Mouse (Mus musculus): ENCODE results near the gene Esr2. TPM values are rescaled to one million over a fixed set of nuclear protein-coding genes. Genes with fewer than 3 reads are reported as not detected.
A peak's percentile ranks its signal among the peaks of the same experiment; 100 is the strongest.
"Not testable (repeated sequence)": the region's sequence is repeated elsewhere in the genome, so short reads cannot be mapped to it uniquely, and the experiment has no call there.

Gene Esr2
- polyA plus RNA-seq, 1 experiment from 2014 or later: 0.39 TPM

- Histone ChIP-seq H3K27ac (no peak overlapping the region), H3K9ac (no peak overlapping the region), H3K4me1 (no peaks in the 10 kb centered on the region), H3K4me2 (no peak overlapping the region), H3K36me3 (replicated peaks) (no peaks in the 10 kb centered on the region), H3K27me3 (replicated peaks) (no peaks in the 10 kb centered on the region), H3K9me3 (no peaks in the 10 kb centered on the region), H3K4me3 (no peak overlapping the region)
- 91% methylated on average over 1 of the region's 1 CpGs for WGBS
- ATAC-seq (replicated peaks): no peak
These were observed 9.4 kb upstream of the Esr2 start for GRCm38 (mm10) chr12:76186473-76186872.

DNA sequence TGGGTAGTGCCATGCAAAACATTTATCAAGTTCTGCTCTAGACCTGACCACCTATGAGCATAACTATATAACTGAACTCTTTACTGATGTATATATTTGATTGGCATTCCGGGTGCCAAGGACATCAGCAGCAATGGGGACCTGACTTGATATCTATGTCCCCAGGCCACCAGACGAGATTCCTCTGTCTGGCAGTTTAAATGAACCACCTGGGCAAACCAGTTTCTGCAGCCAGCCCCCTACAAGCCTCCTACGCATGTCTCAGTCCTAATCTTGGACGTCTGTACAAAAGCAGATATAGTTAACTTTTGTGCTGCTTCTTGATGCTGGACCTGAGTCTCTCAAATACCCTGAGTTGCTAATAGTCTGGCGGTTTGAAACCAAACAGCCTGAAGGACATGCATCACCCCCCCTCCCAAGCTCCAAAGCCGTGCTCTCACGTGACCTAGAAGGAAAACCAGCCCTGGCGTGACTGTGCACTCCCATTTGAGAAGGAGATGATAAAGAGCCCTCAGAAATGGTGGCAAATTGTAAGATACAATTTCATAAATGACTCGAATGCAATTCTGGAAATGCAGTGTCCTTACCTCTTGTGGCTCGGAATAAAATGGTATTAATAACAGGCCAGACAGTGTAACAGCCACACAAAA lies 8.2 kb upstream of the Esr2 start:
- Histone ChIP-seq H3K9ac (no peak overlapping the region), H3K4me3 (no peak overlapping the region), H3K27me3 (replicated peaks) (no peaks in the 10 kb centered on the region), H3K27ac (no peak overlapping the region), H3K4me2 (no peak overlapping the region), H3K4me1 (no peaks in the 10 kb centered on the region), H3K36me3 (replicated peaks) (no peaks in the 10 kb centered on the region), H3K9me3 (no peaks in the 10 kb centered on the region)
- WGBS: 80% methylated on average over 10 of the region's 10 CpGs
- no peak for ATAC-seq (replicated peaks)

DNA sequence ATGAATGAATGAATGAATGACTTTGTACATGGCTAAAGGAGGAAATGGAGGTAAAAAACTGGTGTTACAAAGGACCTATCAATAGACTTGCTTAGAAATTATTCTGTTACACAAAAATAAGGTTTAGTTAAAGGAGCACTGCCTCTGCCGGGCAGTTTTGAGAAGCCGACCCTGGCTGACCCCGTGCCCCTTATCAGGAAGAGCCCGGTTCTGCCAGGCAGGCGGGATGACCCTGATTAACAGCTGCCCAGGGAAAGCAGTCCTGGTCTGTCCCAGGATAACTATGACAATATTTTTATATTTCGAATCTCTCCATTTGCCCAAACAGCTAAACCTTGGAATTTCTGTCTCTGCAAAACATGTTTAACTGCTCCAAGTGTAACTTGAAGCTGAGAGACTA lies 7.2 kb upstream of the Esr2 start:
- H3K36me3 ChIP-seq (replicated peaks): no peaks in the 10 kb centered on the region
- H3K4me1 ChIP-seq: no peaks in the 10 kb centered on the region
- no peak for ATAC-seq (replicated peaks)
- no peak overlapping the region for H3K9ac ChIP-seq
- no peak overlapping the region for H3K4me3 ChIP-seq
- no peaks in the 10 kb centered on the region for H3K27me3 ChIP-seq (replicated peaks)
- H3K4me2 ChIP-seq: no peak overlapping the region
- no peak overlapping the region for H3K27ac ChIP-seq
- H3K9me3 ChIP-seq: no peaks in the 10 kb centered on the region
- 84% methylated on average over 6 of the region's 6 CpGs for WGBS

DNA sequence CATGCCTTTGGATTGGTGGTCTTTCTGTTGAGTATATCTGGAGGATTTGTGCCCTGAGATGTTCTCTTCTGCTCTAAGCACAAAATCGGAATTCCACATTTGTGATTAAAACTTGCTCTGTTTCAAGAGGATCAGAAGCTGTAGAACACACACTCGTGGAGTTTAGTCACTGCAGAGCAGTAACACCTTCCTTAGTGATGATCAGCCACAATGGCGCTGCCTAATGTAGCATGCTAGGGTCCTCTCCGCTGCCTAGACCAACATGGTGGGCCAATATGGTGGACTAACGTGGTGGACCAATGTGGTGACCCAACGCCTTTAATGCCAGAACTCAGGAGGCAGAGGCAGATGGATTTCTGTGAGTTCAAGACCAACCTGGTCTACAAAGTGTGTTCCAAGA lies 5.8 kb upstream of the Esr2 start:
- Histone ChIP-seq H3K9me3 (no peaks in the 10 kb centered on the region), H3K36me3 (replicated peaks) (no peaks in the 10 kb centered on the region), H3K27me3 (replicated peaks) (no peaks in the 10 kb centered on the region), H3K9ac (no peak overlapping the region), H3K4me2 (no peak overlapping the region), H3K4me1 (no peaks in the 10 kb centered on the region), H3K4me3 (no peak overlapping the region), H3K27ac (no peak overlapping the region)
- no peak for ATAC-seq (replicated peaks)
- 91% methylated on average over 6 of the region's 6 CpGs for WGBS

GRCm38 (mm10) chr12:76181471-76181870 lies 4.4 kb upstream of the Esr2 start:
- Histone ChIP-seq H3K4me2 (no peak overlapping the region), H3K4me1 (peaks cover 8% of the 10 kb centered on the region), H3K27me3 (replicated peaks) (0 out of 2 replicates have a peak, but pooled peaks cover 3% of the 10 kb centered on the region), H3K9ac (no peak overlapping the region), H3K27ac (no peak overlapping the region), H3K36me3 (replicated peaks) (no peaks in the 10 kb centered on the region), H3K4me3 (no peak overlapping the region), H3K9me3 (no peaks in the 10 kb centered on the region)
- ATAC-seq (replicated peaks): no peak
- WGBS: 66% methylated on average over 8 of the region's 8 CpGs

DNA sequence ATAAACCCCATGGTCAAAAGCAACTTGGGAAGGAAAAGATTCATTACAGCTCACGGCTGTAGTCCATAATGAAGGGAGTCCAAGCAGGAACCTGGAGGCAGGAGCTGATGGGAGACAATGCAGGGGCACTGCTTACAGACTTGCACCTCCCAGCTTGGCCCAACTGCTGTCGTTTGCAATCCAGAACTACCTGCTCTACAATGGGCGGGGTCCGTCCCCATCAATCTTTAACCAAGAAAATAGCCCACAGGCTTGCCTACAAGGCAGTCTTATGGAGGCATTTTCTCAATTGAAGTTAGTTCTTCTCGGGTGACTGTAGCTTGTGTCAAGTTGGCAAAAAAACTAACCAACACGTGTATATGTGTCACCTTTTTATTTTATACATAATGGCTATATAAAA lies 3.4 kb upstream of the Esr2 start:
- 78% methylated on average over 6 of the region's 6 CpGs for WGBS
- Histone ChIP-seq H3K27me3 (replicated peaks) (0 out of 2 replicates have a peak, but pooled peaks cover 3% of the 10 kb centered on the region), H3K27ac (no peak overlapping the region), H3K9me3 (no peaks in the 10 kb centered on the region), H3K4me1 (peaks cover 8% of the 10 kb centered on the region), H3K36me3 (replicated peaks) (no peaks in the 10 kb centered on the region), H3K4me3 (no peak overlapping the region), H3K9ac (no peak overlapping the region), H3K4me2 (no peak overlapping the region)
- no peak for ATAC-seq (replicated peaks)

DNA sequence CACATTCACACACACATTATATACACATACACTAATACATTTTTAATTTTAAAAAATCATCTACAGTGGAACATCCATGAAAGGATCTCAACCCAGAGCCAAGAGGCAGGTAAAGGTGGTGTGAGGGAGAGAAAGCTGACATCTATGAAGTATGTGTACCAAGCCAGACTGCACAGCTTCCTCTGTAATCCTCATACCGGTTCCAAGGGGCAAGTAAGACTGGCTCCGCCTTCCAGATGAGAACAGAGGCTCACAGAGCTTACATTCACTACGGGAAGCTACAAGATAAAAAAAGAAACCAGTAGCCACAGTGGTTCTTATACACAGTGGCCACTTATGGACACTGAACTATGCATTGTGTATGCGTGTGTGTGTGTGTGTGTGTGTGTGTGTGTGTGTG lies 2.5 kb upstream of the Esr2 start:
- H3K36me3 ChIP-seq (replicated peaks): no peaks in the 10 kb centered on the region
- H3K9me3 ChIP-seq: no peaks in the 10 kb centered on the region
- no peak overlapping the region for H3K9ac ChIP-seq
- 65% methylated on average over 4 of the region's 4 CpGs for WGBS
- H3K4me3 ChIP-seq: no peak overlapping the region
- H3K27ac ChIP-seq: no peak overlapping the region
- H3K4me2 ChIP-seq: no peak overlapping the region
- H3K27me3 ChIP-seq (replicated peaks): 0 out of 2 replicates have a peak, but pooled peaks cover 8% of the 10 kb centered on the region
- ATAC-seq (replicated peaks): no peak
- H3K4me1 ChIP-seq: peaks cover 8% of the 10 kb centered on the region

DNA sequence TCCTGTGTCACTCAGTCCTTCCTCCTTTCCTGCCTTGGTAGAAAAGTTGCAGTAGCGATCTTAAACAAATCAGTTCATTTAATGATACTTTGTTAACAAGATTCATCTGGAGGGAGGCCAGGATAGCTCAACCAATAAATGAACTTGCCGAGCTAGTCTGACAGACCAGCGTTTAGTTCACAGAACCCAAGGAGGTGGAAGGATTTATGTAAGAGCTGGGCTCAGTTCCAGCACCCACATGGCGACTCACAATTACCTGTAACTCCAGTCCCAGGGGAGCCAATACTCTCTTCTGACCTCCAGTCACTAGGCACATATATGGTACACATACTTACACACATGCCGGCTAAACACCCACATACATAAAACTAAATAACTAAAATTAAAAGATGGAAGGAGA lies 2.0 kb upstream of the Esr2 start:
- no peak overlapping the region for H3K9ac ChIP-seq
- H3K36me3 ChIP-seq (replicated peaks): no peaks in the 10 kb centered on the region
- no peak overlapping the region for H3K4me2 ChIP-seq
- H3K4me1 ChIP-seq: peaks cover 8% of the 10 kb centered on the region
- H3K4me3 ChIP-seq: no peak overlapping the region
- 0 out of 2 replicates have a peak, but pooled peaks cover 8% of the 10 kb centered on the region for H3K27me3 ChIP-seq (replicated peaks)
- ATAC-seq (replicated peaks): no peak
- WGBS: 81% methylated on average over 5 of the region's 5 CpGs
- H3K27ac ChIP-seq: no peak overlapping the region
- H3K9me3 ChIP-seq: no peaks in the 10 kb centered on the region

DNA sequence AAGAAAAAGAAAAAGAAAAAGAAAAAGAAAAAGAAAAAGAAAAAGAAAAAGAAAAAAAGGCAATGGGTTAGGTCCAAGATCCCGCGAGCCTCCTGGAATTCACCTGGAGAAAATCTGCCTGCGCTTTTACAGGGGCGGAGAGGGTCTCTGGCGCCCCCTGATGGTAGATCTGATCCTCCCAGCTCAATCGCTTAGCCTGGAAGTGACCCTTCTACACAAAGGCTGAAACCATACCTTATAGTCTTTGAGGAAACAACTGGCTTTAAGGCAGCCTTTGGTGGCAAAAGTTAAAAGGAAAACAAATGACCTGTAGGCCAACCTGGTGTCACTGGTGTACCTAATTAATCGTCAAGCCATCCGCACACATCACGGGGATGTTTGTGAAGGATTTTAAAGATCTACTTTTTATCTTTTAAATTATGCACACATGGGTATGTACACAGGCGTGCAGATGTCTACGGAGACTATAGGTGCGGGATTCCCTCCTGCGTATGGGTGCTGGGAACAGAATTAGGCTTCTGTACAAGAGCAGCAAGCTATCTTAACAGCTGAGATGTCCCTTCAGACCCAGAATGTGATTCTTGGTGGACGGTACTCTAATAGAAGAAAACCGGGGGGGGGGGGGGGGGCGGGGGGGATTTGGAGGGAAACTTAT lies 932 bp upstream of the Esr2 start:
- no peaks in the 10 kb centered on the region for H3K9me3 ChIP-seq
- H3K27me3 ChIP-seq (replicated peaks): 0 out of 2 replicates have a peak, but pooled peaks cover 8% of the 10 kb centered on the region
- peak overlapping the region; percentile 78 for H3K4me2 ChIP-seq
- H3K27ac ChIP-seq: no peak overlapping the region
- no peaks in the 10 kb centered on the region for H3K36me3 ChIP-seq (replicated peaks)
- peak; percentile 78; the same call in 1 of the 2 replicates for ATAC-seq (replicated peaks)
- H3K9ac ChIP-seq: no peak overlapping the region
- H3K4me3 ChIP-seq: peak overlapping the region; percentile 41; the same call in 1 of the 2 replicates
- peaks cover 8% of the 10 kb centered on the region for H3K4me1 ChIP-seq
- 38% methylated on average over 16 of the region's 16 CpGs for WGBS

GRCm38 (mm10) chr12:76165641-76166040 lies 11.4 kb downstream of the Esr2 start:
- Histone ChIP-seq H3K4me3 (no peak overlapping the region), H3K9ac (no peak overlapping the region), H3K4me2 (no peak overlapping the region), H3K9me3 (no peaks in the 10 kb centered on the region), H3K27me3 (replicated peaks) (no peaks in the 10 kb centered on the region), H3K27ac (no peak overlapping the region), H3K4me1 (no peaks in the 10 kb centered on the region), H3K36me3 (replicated peaks) (no peaks in the 10 kb centered on the region)
- 66% methylated on average over 5 of the region's 5 CpGs for WGBS
- no peak for ATAC-seq (replicated peaks)

DNA sequence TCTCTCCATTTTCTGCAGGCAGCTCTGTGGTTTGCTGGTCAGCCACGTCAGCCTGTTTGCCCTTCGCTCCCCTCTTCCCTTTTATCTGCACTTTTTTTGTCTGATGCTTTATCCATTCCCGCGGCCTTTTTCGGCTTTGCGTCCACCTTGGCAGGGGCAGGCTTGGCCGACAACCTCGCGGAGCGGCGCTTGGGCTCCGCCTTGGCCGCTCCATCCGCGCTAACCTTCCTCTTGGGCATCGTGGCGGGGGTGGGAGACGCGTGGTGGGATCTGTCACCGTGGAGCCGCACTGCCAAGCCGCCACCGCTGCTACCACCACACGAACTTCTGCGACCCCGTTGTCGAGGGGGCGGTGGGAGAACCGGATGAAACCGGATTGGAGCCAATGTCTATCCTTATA lies 24.7 kb downstream of the Esr2 start:
- not testable (repeated sequence) for H3K4me1 ChIP-seq; H3K27me3 ChIP-seq (replicated peaks); H3K27ac ChIP-seq; H3K9me3 ChIP-seq; H3K36me3 ChIP-seq (replicated peaks)
- Histone ChIP-seq H3K4me3 (peak overlapping the region; percentile 35), H3K9ac (peak overlapping the region; percentile 40), H3K4me2 (peak overlapping the region; percentile 59)
- ATAC-seq (replicated peaks): 0 out of 2 replicates have a peak, but pooled peaks have one; percentile 30
- WGBS: 11% methylated on average over 30 of the region's 30 CpGs

DNA sequence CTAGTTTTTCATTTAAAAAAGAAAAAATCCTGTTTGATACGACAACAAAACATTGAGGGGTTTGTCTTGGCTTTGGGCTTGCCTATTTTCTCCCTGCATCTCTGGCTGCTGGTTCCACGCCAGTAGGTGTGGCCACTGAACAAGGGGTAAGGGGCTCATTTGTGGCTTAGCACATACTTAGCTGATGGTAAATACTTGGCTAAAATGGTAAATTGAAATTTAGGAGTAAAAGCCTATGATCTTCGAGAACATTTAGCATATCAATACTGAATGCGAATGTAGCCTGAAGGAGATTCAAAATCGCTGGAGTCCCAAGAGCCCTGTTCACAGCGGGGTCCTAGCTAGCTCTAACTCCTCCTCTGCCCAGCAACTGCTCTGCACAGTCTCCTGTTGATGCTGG lies 40.4 kb downstream of the Esr2 start:
- no peaks in the 10 kb centered on the region for H3K4me1 ChIP-seq
- 25% methylated on average over 6 of the region's 6 CpGs for WGBS
- no peaks in the 10 kb centered on the region for H3K36me3 ChIP-seq (replicated peaks)
- no peak overlapping the region for H3K9ac ChIP-seq
- no peak for ATAC-seq (replicated peaks)
- 0 out of 2 replicates have a peak overlapping the region, but pooled peaks have one; percentile 4 for H3K4me2 ChIP-seq
- no peak overlapping the region for H3K4me3 ChIP-seq
- H3K27me3 ChIP-seq (replicated peaks): no peaks in the 10 kb centered on the region
- no peak overlapping the region for H3K27ac ChIP-seq
- no peaks in the 10 kb centered on the region for H3K9me3 ChIP-seq

DNA sequence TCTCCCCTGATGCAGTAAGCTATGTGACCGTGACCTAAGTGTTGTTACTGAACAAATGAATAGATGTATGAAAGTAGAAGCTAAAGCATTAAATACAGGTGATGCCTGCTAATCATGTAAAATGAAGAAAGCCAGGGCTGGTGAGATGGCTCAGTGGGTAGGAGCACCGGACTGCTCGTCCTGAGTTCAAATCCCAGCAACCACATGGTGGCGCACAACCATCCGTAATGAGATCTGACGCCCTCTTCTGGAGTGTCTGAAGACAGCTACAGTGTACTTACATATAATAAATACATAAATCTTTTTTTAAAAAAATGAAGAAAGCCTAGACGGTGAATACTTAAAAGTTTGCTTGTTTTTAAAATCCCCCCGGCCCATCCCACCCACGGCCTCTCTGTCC lies 44.0 kb downstream of the Esr2 start:
- not testable (repeated sequence) for ATAC-seq (replicated peaks); H3K9ac ChIP-seq; H3K27ac ChIP-seq; H3K27me3 ChIP-seq (replicated peaks); H3K9me3 ChIP-seq; H3K4me1 ChIP-seq; H3K4me2 ChIP-seq; H3K36me3 ChIP-seq (replicated peaks); H3K4me3 ChIP-seq
- 87% methylated on average over 9 of the region's 9 CpGs for WGBS
